Mouse (Mus musculus) left cerebral cortex, postnatal 14 days (tissue): ENCODE measurements around the gene Tomm20. TPM values are rescaled to one million over a fixed set of nuclear protein-coding genes. Genes with fewer than 3 reads are reported as not detected.
A peak's percentile ranks its signal among the peaks of the same experiment; 100 is the strongest.

ENCODE experiments used
- DNase-seq, 2 experiments: peaks; one replicate each; pipeline ENCODE4 v3.0.0; 2021 to 2022; ENCODE audit warnings: low spot score in 2 of 2, mixed read lengths in 1 of 2
- intact Hi-C: fragments of 180-260 bp; cut with DNase I; formaldehyde crosslinking; loops from one replicate; pipeline ENCODE4 v1.15.1; 2025
- total RNA-seq, 2 experiments: library from RNA; stranded (reverse); gene quantifications; 2 replicates each; pipeline ENCODE4 v1.2.3; 2021

The Tomm20 gene
- total RNA-seq, 2 experiments from 2014 or later: 162 to 168 TPM

DNA sequence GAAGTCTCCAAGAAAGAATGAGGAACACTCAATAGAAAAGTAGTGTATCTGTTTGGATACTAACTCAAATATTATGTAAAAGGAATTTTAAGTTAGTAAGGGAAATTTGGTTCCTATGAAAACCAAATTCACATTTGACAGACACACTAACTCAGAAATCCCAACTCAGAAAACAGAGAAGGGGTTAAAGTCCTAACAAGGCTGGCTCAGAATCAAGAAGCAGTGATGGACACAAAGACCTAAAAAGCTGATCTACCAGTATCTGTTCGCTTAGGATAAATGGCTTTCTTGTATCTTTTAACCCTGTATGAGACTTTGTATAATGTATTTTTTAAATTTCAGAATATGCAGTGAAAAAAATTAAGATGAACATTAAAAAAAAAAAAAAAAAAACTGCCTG, 23.9 kb upstream of the Tomm20 start:
- no peak for DNase-seq
- intact Hi-C loops: no loop called here

- intact Hi-C loops: no loop called here
- DNase-seq: no peak
Measured at GRCm38 (mm10) chr8:126968107-126968506, 22.5 kb upstream of the Tomm20 start.

DNA sequence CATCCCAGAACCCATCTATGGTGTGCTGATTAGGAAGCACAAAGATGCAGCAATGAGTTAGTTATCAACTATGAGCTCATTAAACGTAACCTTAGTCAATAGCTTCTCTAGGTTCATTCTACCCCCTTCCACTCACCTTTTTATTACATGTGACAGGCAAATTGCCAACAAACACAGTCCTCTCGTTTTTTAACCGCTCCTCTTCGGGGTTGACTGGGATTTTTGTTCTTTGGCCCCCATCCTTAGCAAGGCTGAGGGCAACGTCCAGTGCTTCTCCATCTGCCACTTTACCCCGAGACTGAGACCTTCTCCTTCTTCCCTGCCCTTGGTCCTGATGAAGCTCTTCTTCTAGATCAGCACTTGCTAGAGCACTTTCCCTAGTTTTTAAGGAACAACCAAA, 19.6 kb upstream of the Tomm20 start:
- intact Hi-C loops: no loop called here
- no peak for DNase-seq

DNA sequence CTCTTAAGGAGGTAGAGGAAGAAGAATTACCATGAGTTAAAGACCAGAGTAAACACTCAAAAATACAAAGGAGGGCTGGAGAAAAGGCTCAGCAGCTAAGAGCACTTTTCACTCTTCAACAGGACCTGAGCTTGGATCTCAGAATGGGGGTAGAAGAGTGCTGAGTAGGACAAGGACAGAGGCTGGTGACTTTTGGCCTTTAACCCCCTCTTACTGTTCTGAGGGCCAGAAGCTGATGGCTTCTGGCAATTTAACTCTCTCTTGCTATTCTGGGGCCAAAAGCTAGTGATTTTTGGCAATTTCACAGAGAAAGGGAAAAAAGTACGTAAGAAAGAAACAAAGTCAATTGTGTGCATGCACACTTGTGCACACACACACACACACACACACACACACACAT, 17.2 kb upstream of the Tomm20 start:
- DNase-seq: no peak
- intact Hi-C loops: no loop called here

DNA sequence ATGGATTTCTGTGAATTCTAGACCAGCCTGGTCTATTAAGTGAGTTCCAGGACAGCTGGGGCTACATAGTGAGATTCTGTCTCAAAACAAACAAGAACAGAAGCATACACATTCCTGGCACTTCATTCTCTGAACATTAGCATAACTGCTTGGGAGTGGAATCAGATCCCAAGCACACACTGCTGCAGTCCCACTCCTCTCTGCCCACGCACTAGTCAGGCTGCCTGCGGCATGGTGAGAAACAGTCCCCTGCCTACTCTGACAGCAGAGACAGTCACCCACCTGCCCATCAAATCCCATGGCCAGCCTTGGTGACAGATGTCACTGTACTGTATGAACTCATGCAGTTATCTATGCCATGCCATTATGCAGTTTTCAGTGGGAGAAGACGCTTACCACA, 15.9 kb upstream of the Tomm20 start:
- peak; percentile 41 to 45 for DNase-seq
- intact Hi-C loops: no loop called here

DNA sequence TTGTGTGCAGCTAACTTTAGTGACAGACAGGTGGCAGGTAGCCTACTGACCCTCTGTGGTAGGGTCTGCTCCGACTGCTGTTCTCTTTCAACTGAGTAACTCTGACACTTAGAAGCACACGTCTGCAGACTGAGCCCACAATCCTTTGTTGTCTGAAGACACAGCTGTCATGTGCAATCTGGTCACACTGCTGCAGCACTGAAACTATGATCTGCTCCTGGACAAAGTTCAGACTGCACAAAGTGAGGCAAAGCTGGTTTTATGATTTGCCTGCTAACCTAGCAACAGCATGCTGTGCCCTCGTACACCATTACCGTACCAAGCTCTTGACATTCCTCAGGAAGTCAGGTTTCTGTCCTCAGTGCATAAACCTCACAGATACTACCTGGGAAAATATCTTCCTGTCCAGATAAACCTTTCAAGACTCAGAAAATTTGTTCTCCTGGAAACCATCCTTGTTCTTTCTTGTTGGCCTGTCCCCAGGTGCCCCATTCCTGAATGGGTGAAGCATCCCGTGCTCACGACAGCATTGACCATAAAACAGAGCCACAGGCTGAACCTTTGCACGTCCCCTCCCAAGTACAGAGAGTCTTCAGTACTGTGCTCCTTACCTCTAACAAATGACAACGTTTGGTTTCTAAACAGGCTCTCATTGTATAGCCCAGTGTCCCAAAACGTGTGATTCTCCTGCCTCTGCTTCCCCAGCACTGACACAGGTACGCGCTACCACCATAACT, 6.4 kb upstream of the Tomm20 start:
- intact Hi-C loops: no loop called here
- DNase-seq: no peak

DNA sequence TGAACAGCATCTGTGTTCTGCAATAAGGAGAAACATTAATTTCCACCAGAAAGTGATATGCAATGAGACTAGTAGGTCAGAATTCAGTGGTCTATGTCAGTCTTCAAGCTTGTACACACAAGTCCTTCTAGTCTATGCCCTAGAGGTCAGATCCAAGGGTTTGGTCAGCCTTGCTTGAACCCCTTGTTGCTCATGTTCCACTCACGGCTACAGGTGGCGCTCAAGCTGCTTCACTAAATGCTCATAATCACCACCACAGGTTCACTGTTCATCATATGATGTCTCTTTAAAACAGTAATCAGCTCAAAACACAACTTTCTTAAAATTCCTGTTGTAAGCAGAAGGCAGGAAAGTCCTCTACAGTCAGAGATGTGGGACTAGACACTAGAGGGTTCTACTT, 3.9 kb upstream of the Tomm20 start:
- intact Hi-C loops: no loop called here
- no peak for DNase-seq

GRCm38 (mm10) chr8:126946444-126946843, 800 bp upstream of the Tomm20 start:
- intact Hi-C loops: no loop called here
- DNase-seq: no peak

- DNase-seq: peak; percentile 34 to 72
- intact Hi-C loops: no loop called here
Measured at GRCm38 (mm10) chr8:126944781-126945691, 608 bp downstream of the Tomm20 start.

- intact Hi-C loops: no loop called here
- DNase-seq: no peak
Measured at GRCm38 (mm10) chr8:126943565-126943964, 2.1 kb downstream of the Tomm20 start.

GRCm38 (mm10) chr8:126937337-126937736, 8.3 kb downstream of the Tomm20 start:
- intact Hi-C loops: no loop called here
- no peak for DNase-seq

DNA sequence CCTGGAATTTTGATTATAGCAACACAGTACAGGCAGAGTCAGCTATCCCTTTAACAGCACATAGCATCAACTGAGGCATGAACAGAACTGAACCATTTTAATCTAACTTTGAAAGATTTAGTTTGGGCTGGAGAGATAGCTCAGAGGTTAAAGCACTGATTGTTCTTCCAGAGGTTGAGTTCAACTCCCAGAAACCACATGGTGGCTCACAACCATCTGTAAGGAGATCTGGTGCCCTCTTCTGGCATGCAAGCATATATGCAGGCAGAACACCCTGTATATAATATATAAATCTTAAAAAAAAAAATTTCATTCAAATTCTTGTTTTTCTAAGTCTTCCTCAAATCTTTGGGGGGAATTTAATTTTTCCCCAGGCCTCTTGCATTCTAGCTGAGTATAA, 9.7 kb downstream of the Tomm20 start:
- intact Hi-C loops: no loop called here
- no peak for DNase-seq

GRCm38 (mm10) chr8:126935387-126935786, 10.3 kb downstream of the Tomm20 start:
- DNase-seq: no peak
- intact Hi-C loops: no loop called here

DNA sequence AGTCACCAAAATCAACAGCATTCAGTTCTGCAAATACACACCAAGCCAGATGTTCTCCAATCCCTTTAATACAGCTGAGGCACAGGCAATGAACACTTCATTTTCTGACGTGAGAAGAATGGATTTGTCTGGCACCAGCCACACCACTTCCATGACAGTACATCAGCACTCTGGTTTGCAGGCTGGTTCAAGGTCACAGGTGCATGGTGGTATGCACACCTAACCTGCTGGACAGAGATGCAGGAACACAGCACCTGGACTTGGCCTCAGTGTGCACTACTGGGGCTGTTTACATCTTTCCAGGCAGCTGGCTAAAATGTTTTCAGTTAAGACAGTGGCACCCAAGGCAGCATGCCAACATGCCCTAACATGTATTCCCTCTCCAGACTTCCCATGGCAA, 13.0 kb downstream of the Tomm20 start:
- intact Hi-C loops: no loop called here
- DNase-seq: no peak

DNA sequence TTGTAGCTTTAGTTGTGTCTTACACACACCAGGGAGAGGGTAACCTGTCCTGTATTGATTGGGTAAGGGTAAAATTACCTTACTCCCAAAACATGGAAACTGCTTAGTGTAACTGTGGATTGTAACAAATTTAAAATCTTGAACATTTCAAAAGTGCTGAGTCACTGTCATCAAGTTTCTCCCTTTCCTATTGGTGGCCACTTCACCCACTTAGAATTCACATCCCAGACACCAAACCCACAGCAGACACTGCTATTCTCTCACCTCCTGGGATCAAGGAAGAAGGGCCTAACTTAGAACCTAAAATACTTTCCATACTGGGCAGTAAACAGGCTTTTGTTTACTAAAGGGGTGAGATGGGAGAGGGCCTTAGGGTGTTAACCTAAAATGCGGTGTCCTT, 13.4 kb downstream of the Tomm20 start:
- intact Hi-C loops: no loop called here
- no peak for DNase-seq

GRCm38 (mm10) chr8:126931720-126932119, 13.9 kb downstream of the Tomm20 start:
- intact Hi-C loops: no loop called here

DNA sequence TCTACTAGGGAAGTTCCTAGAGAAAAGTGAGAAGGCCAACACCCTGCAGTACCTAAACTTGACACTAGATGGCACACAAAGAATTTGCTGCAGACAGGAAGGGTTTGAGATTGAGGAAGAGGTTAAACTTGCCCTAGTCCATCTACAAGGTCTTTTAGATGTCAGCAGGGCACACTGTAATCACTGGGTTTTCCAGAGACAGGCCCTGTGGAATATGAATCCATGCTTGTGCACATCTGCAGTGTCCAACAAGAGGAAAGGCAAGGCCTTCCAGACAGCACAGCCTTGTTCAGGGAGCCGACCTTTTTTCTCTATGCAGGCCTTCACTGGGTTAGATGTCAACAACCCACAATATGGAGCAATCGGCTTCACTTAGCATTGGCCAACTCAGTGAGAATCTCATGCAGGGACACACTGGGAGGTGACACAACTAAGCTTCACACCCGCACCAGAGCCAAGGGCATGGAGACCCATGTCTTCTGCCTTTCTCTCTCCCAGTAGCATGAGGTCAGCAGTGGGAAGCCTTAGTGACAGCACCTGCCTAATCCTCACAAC, 16.0 kb downstream of the Tomm20 start:
- intact Hi-C loops: no loop called here
- DNase-seq: peak; percentile 79

More at GRCm38 (mm10) chr8:126931720-126932119, 13.9 kb downstream of the Tomm20 start:
- DNase-seq: no peak

GRCm38 (mm10) chr8:126928755-126929505, 16.7 kb downstream of the Tomm20 start:
- no peak for DNase-seq
- intact Hi-C loops: no loop called here

- intact Hi-C loops: no loop called here
- DNase-seq: no peak
Measured at GRCm38 (mm10) chr8:126928028-126928427, 17.6 kb downstream of the Tomm20 start.

GRCm38 (mm10) chr8:126927058-126927457, 18.6 kb downstream of the Tomm20 start:
- no peak for DNase-seq
- intact Hi-C loops: no loop called here
